Mouse (Mus musculus): ENCODE results near the gene Riox2.

DNA sequence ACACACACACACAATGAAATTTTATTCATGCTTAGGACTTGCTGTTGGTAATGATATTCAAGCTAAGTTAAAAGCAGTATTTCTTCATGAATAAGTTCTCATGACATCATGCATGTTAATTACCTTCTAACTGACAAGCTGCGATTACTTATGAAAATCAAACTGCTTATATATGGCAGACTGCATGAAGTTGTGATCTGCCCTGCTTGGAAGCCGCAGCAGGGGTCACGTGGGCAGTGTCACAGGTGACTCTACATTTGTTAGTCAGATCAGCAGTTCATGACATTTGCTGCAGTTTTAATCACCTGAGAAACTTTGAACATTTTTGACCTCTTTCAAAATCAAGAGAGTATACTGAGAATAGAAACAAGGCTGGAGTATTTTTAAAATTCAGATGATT, 69.4 kb downstream of the Riox2 start:
- TF ChIP-seq CTCF (IDR thresholded peaks at IDR 0.05; ENCODE audit: low read depth) (no peak), EP300 (IDR thresholded peaks at IDR 0.05; ENCODE audit: low read depth) (no peak)
